Mouse (Mus musculus) heart, postnatal 10 days (tissue): ENCODE results near the gene Pnkp. TPM values are rescaled to one million over a fixed set of nuclear protein-coding genes. Genes with fewer than 3 reads are reported as not detected.
"Not testable (repeated sequence)": the region's sequence is repeated elsewhere in the genome, so short reads cannot be mapped to it uniquely, and the experiment has no call there.

Experiments used
- DNase-seq, 2 experiments: peaks; one replicate each; pipeline ENCODE4 v3.0.0; 2021
- intact Hi-C: fragments of 180-260 bp; cut with DNase I; formaldehyde crosslinking; loops from one replicate; pipeline ENCODE4 v1.15.1; 2025
- total RNA-seq, 2 experiments: library from RNA; stranded (reverse); gene quantifications; 2 replicates each; pipeline ENCODE4 v1.2.3; 2021

The Pnkp gene
- total RNA-seq, 2 experiments from 2014 or later: 18.1 to 21.6 TPM

GRCm38 (mm10) chr7:44867010-44867702 is 10.2 kb downstream of the Pnkp start:
- no peak for DNase-seq
- intact Hi-C loops: no loop called here

GRCm38 (mm10) chr7:44867802-44868201 is 10.9 kb downstream of the Pnkp start:
- intact Hi-C loops: no loop called here
- no peak for DNase-seq

- peak in 1 of 2 experiments; percentile 52 for DNase-seq
- intact Hi-C loops: no loop called here
Measured at GRCm38 (mm10) chr7:44868465-44868864, 11.5 kb downstream of the Pnkp start.

DNA sequence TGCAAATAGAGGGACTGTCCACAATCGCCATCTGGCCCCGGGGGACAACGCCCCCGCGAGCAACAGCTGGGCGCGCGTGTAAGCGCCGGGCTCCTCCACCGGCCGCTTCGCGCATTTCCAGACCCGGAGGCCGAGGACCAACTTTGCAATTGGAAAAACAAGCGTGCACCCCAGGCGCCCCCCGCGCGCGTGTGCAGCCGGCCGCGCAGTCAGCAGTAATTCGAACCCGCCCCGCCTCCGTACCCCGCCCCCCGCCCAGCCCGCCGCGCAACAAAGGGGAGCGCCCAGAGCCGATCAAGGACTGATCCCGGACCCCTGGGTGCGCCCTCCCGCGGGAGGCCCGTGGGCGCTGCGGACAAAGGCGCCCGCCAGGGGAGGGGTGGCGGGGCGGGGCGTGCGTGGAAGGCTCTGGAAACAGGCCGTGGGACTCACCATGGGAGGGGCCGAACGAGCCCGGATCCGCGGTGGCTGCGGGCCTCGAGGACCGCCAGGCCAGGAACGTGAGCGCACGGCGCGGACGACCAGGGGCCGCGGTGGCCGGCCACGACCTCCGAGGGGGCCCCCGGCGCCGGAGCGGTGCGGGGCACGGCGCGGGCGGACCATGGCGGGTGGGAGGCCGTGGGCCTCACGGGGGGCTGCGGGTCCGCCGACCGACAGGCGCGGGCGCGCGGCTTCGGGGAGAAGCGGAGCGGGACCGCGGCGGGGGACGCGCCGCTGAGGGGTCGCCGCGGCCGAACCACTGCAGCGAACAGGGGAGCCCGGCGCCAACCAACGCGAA is 12.2 kb downstream of the Pnkp start:
- DNase-seq: peak; percentile 78 to 79
- intact Hi-C loops: no loop called here

GRCm38 (mm10) chr7:44869697-44870528 is 13.0 kb downstream of the Pnkp start, which contains the start of gene Ptov1:
Gene Ptov1 (minus strand): TSS chr7:44869788.
- peak; percentile 94 for DNase-seq

DNA sequence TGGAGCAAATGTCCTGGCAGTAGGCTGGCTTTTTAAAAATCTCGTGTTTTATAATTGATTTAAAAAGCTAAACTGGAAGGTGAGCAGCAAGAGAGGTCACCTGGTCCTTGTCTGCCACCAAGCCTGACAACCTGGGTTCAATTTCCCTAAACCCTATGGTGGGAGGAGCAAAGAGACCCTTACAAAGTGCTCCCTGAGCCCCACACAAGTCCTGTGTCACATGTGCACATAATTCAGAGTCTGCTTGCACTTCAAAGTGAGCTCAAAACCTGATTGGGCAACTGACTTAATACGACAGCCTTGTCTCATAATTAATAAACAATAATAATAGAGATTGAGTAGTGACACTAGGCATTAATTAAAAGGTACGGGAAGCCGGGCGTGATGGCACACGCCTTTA is 13.7 kb downstream of the Pnkp start:
- no peak for DNase-seq
- intact Hi-C loops: no loop called here

More at GRCm38 (mm10) chr7:44869697-44870528, 13.0 kb downstream of the Pnkp start, which contains the start of gene Ptov1:
- intact Hi-C loops: no loop called here

DNA sequence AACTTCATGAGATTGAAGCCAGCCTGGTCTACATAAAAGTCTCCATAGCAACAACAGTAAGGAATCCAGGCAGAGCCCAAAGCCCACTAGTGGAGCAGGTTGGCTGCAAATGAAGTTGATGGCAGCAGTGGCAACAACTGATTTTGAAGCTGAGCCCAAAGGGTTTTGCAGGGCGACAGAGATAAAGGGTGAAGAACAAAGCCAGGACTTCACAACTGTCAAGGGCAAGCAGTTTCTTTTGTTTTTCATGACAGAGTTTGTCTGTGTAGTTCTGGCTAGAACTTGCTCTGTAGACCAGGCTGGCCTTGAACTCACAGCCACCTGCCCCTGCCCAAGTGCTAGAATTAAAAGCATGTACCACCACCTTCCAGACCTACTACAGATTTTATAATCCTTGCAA is 14.2 kb downstream of the Pnkp start:
- intact Hi-C loops: no loop called here
- no peak for DNase-seq

DNA sequence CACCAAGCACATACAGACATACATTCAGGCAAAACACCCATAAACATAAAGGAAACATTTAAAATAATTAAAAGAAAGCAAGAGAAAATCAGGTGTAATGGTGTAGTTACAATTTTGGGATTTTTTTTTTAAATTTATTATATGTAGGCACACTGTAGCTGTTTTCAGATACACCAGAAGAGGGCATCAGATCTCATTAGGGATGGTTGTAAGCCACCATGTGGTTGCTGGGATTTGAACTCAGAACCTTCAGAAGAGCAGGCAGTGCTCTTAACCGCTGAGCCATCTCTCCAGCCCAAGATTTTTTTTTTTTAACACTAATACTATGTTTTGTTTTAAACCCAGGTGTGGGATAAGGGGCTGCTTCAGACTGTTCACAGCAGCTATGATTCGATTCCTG is 14.8 kb downstream of the Pnkp start:
- intact Hi-C loops: loop anchor here (2.0 kb wide), 1 partner anchor 19 kb away; no protein-coding TSS in a partner anchor
- DNase-seq: not testable (repeated sequence)

DNA sequence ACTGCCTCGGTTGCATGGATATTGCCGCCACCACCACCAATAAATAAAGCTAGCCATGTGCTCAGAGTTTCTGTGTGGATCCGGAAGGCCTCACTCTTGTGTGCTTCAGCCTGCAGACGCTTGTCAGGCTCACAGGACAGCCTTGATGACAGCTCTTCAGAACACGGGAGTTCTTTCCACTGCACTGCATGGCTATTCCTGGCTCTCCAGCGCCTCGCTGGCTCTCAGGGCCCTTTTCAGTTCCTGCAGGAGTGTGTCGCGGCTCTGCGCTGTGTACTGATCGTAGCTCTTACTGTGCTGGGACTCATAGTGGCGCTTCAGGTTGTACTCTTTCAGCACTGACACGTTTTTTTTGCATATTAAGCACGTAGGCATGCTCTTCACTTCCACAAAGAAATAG is 20.9 kb downstream of the Pnkp start:
- intact Hi-C loops: no loop called here
- DNase-seq: peak in 1 of 2 experiments; percentile 59

DNA sequence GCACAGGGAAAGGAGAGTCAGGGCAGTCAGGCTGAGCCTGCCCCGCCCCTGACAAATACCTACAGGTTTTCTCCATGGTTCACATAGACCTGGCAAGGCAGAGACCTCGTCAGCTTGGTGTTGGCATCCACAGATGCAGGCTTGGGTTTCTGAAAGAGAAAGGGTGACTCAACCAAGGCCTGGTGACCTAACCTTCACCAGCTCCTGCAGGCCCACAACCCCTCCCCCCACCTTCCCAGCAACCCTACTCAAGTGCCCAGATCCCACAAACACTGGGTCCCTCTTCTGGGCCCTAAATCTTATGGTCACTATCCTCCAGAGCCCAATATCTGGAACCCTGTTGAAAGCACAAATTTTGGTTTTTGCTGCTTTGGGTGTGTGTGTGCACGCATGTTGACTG is 26.1 kb downstream of the Pnkp start:
- no peak for DNase-seq
- intact Hi-C loops: no loop called here

DNA sequence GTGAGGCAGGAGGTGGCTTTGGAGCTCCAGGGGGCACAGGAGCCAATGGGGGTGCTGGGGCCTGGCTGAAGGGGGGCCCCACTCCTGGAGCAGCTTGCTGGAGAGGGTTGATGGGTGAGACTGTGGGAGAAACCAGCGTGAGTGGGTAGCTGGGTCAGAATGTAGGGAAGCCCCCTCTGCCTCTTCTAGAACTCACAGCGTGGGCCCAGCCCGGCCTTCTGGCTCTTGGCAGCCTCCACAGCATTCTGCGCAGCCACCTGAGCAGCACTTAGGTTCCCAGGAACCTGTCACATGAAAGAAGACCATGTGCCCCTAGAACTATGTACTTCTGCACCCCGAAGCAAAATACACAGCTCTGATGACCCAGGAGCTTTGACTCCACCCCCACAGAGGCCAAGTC is 27.7 kb downstream of the Pnkp start:
- intact Hi-C loops: no loop called here

GRCm38 (mm10) chr7:44886964-44887363 is 30.0 kb downstream of the Pnkp start:
- intact Hi-C loops: no loop called here

More for the DNA sequence above, 27.7 kb downstream of the Pnkp start:
- no peak for DNase-seq

DNA sequence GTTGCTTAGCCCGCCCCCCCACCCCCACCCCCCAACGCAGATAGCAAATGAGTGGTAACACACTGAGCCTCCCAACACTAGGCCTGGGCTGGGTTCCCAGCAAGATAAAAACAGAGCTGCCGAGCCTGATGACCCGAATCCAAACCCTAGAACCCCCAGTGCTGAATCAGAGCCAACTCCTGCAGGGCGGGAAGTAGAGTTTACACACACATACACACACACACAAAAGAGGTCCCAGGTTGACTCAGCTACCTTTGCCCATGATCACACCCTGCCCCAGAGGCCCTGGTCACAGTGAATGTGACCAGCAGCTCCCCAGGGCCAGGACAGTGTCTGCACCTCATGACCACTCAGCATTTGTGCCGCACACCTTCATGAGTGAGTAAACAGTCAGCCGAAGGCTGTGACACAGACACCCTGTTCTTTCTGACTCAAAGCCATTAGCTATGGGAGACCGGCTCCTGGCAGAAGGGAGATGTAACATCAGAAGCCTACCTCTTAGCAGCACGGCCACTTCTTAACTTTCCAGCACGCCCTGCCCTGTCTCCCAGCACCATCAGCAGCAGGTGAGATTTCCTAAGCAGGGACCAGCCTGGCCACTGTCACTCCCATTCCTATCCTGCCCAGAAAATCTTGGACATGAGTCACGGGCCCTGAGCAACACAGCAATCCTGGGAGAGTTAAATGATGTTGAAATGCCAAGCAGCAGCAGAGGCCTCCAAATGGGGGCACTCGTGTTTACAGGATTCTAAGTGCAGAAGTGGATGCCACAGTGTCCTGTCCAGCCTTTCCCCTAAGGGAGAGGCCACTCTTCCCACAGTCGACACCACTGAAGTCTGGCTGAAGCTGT is 31.5 kb downstream of the Pnkp start:
- DNase-seq: peak in 1 of 2 experiments; percentile 55
- intact Hi-C loops: no loop called here

More at GRCm38 (mm10) chr7:44886964-44887363, 30.0 kb downstream of the Pnkp start:
- no peak for DNase-seq

- intact Hi-C loops: loop anchor here (2.0 kb wide), 1 partner anchor 17 kb away; no protein-coding TSS in a partner anchor
- no peak for DNase-seq
Measured at GRCm38 (mm10) chr7:44890180-44890579, 33.2 kb downstream of the Pnkp start.

DNA sequence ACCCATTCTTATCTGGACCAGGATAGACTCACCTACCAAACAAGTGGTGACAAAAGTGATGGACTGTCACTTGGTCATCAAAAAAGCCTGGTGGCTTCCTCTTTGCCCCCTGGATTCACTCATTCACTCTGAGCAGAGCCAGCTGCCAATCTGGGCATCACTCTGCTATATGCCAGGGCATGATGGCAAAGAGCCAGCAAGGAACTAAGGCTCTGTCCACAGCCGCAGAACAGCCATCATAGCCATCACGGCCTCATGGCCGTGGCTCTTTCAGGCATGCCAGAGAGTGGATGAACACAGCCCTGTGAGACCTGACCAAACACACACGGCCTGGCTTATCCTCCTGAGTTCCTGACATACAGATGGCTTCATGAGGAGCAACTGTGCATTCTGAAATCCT is 33.8 kb downstream of the Pnkp start:
- DNase-seq: no peak
- intact Hi-C loops: loop anchor here (2.0 kb wide), 1 partner anchor 18 kb away; no protein-coding TSS in a partner anchor

- intact Hi-C loops: loop anchor here (2.0 kb wide), 1 partner anchor 19 kb away; no protein-coding TSS in a partner anchor
- DNase-seq: no peak
Measured at GRCm38 (mm10) chr7:44891611-44892010, 34.7 kb downstream of the Pnkp start.

DNA sequence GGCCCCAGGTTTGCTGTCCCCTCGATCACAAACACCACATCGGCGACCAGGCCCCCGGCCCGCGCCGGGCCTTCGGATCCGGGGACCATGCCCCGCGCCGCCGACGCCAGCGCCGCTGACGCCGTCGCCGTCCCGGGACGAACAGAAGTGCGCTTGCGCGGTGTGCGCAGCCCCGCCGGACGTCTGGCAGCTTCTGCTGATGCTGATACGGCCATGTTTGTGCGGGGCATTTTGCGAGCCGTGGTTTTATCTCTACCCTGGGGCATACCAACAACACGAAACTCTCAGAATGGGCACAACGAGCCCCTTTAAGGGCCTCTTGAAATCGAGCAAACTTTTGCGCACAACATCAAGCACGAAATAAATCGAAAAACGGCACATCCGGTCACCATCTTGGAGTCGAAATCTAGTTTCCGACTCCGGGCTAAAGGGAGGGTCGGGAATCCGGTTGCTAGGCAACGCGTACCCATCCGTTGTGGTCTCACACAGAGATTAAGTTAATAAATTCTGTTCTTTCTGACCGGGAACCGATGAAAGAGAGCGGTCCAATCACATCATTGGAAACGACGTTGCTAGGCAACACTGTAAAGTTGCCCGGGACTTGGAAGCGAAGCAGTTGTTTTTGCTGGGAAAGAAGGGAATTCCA is 35.5 kb downstream of the Pnkp start, which contains the start of gene Med25:
TSS of gene Med25 (minus strand) at position 437 of the 646 bp plus-strand sequence.
- intact Hi-C loops: no loop called here
- DNase-seq: peak; percentile 93 to 95

DNA sequence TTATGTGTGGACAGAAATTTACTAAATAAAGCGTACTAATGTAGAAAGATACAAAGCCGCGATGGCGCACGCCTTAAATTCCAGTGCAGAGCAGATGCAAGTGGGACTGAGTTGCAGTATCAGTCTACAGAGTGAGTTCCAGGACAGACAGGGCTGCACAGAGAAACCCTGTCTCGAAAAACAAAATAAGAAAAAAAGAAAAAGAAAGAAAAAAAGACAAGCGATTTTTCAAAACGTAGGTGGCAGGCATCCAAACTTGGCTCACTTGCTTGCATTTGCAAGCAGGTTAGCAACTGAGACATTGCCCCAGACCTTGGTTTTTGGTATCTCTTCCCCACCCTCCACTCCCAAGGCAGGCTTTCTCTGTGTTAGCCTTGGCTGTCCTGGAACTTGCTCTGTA is 36.3 kb downstream of the Pnkp start:
- DNase-seq: no peak
- intact Hi-C loops: no loop called here

GRCm38 (mm10) chr7:44894175-44894574 is 37.2 kb downstream of the Pnkp start:
- no peak for DNase-seq
- intact Hi-C loops: no loop called here
